Mouse (Mus musculus): ENCODE measurements around the gene Teddm1a. TPM values are rescaled to one million over a fixed set of nuclear protein-coding genes. Genes with fewer than 3 reads are reported as not detected.

The Teddm1a gene
- polyA plus RNA-seq, 1 experiment = not detected

DNA sequence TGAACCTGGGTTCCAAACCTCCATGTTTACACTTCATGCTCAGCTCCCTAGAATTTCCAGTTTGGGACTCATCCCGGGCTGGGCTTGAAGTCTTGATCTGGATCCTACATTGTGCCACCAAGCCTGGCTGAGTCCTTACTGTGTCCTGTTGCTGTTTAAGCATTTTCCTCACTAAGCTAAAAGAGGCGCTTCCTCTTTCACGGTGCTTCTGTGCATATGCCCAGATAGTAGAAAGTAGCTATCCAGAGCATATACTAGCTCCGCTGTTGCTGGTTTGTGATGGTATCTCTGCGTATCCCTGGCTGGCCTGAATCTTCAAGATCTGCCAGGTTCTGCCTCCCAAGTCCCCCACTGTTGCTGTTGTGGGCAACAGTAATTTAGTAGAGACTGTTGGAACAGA lies 18.9 kb downstream of the Teddm1a start:
- Histone ChIP-seq H3K36me3 (ENCODE audit: control insufficient read depth) (peaks cover 62% of the 10 kb centered on the region), H3K4me3 (replicated peaks) (no peak overlapping the region), H3K4me1 (ENCODE audit: control insufficient read depth) (peaks cover 5% of the 10 kb centered on the region), H3K9me3 (ENCODE audit: control insufficient read depth, low read length) (no peaks in the 10 kb centered on the region), H3K27me3 (ENCODE audit: control insufficient read depth) (no peaks in the 10 kb centered on the region)
- TF ChIP-seq TAL1 (IDR thresholded peaks at IDR 0.05; ENCODE audit: low read length) (no peak), GATA1 (IDR thresholded peaks at IDR 0.05; ENCODE audit: low read length) (no peak)

DNA sequence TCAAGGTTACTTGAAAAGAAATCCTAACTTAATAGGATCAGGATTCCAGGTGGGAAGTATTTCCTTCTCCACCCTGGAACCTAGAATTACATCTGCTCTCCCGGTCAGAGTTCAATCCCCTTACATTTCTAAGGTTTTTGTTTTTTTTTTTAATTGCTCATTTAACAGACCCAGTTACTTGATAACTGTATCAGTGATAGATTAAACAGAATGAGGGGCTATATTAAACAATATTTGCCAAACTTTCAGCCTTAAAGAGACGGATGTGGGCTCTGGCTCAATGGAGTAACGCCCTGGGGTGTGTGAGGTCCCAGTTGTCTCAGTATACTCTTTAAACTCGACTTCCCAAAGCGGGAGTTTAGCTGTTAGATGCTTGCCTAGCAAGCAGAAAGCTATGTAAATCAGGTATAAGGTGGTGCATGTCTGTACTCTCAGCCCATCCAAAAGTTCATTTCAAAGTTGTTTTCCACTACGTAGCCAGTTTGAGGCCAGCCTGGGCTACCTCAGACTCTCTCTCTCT lies 19.8 kb downstream of the Teddm1a start:
- Histone ChIP-seq H3K36me3 (ENCODE audit: control insufficient read depth) (peaks cover 53% of the 10 kb centered on the region), H3K27me3 (ENCODE audit: control insufficient read depth) (no peaks in the 10 kb centered on the region), H3K4me3 (replicated peaks) (no peak overlapping the region), H3K9me3 (ENCODE audit: control insufficient read depth, low read length) (no peaks in the 10 kb centered on the region), H3K4me1 (ENCODE audit: control insufficient read depth) (peaks cover 5% of the 10 kb centered on the region)
- TF ChIP-seq TAL1 (IDR thresholded peaks at IDR 0.05; ENCODE audit: low read length) (no peak), GATA1 (IDR thresholded peaks at IDR 0.05; ENCODE audit: low read length) (no peak)

DNA sequence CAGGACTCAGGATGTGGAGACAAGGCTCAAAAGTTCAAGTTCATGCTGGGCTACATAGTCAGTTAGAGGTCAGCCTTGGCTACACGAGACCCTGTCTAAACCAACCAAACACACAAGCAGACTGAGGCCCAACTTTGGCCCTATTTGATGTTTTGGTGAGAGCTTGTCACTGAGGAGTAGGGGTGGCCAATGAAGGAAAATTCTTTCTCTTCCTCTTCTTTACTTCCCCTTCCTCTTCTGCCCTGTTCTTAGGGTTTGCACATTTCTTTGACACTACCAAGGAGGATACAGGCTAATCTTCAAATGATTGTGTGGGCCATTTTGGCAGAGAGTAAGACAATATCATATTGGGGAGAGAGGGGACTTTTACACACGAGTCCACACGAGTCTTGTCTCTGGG lies 22.3 kb downstream of the Teddm1a start:
- Histone ChIP-seq H3K4me1 (ENCODE audit: control insufficient read depth) (peaks cover 5% of the 10 kb centered on the region), H3K9me3 (ENCODE audit: control insufficient read depth, low read length) (no peaks in the 10 kb centered on the region), H3K36me3 (ENCODE audit: control insufficient read depth) (peaks cover 28% of the 10 kb centered on the region), H3K4me3 (replicated peaks) (no peak overlapping the region), H3K27me3 (ENCODE audit: control insufficient read depth) (no peaks in the 10 kb centered on the region)
- TF ChIP-seq GATA1 (IDR thresholded peaks at IDR 0.05; ENCODE audit: low read length) = no peak
- TF ChIP-seq TAL1 (IDR thresholded peaks at IDR 0.05; ENCODE audit: low read length) = no peak

DNA sequence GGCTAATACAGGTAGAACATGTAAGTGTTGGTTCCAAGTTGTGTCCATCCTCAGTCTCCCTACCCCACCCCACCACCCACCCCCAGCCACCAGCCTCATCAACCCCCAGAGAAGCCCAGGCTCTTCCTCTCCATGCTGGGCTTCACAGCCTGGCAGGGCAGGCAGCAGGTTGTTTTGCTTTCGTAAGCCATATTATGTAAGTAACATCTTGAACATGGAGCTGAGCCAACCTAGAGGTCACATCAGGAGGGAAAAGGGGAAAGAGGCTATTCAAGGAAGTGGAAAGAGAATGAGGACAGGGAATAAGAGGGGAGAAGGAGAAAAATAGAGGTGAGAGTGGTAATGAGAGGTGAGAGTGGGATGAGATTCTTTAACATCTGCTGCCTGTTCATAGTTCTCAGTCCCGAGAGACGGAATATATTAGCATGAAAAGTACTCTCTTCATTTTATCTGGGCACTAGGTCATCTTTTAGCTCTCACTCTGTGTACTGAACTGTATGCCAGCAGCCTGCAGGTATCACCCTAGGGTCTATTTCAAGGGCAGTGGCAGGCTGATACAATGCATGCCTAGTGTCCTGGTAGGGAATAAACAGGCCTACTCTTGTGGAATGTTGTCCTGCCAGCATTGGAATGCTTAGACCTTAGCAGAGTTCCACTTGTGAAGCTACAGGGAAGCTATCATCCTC lies 27.1 kb downstream of the Teddm1a start:
- no peak for TF ChIP-seq TAL1 (IDR thresholded peaks at IDR 0.05; ENCODE audit: low read length)
- TF ChIP-seq GATA1 (IDR thresholded peaks at IDR 0.05; ENCODE audit: low read length) = no peak
- Histone ChIP-seq H3K27me3 (ENCODE audit: control insufficient read depth) (no peaks in the 10 kb centered on the region), H3K4me1 (ENCODE audit: control insufficient read depth) (no peaks in the 10 kb centered on the region), H3K9me3 (ENCODE audit: control insufficient read depth, low read length) (no peaks in the 10 kb centered on the region), H3K36me3 (ENCODE audit: control insufficient read depth) (no peaks in the 10 kb centered on the region), H3K4me3 (replicated peaks) (no peak overlapping the region)

DNA sequence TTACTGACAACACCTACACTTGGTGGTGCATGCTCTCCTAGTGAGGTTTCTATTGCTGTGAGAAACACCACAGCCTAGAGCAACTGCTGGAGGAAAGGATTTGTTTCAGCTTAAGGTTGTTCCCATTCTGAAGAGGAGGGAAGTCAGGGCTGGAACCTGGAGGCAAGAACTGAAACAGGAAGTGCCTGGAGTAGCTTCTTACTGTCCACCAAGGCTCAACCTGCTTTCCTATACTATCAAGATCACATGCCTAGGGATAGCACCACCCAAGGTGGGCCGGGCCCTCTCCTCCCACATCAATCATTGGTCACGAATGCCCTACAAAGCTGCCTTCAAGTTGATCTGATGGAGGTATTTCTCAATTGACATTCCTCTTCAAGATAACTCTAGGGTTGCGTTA lies 30.1 kb downstream of the Teddm1a start:
- H3K36me3 ChIP-seq (ENCODE audit: control insufficient read depth) = no peaks in the 10 kb centered on the region
- no peaks in the 10 kb centered on the region for H3K4me1 ChIP-seq (ENCODE audit: control insufficient read depth)
- no peak overlapping the region for H3K4me3 ChIP-seq (replicated peaks)
- no peaks in the 10 kb centered on the region for H3K9me3 ChIP-seq (ENCODE audit: control insufficient read depth, low read length)
- H3K27me3 ChIP-seq (ENCODE audit: control insufficient read depth) = no peaks in the 10 kb centered on the region
- TF ChIP-seq TAL1 (IDR thresholded peaks at IDR 0.05; ENCODE audit: low read length) (no peak), GATA1 (IDR thresholded peaks at IDR 0.05; ENCODE audit: low read length) (no peak)

DNA sequence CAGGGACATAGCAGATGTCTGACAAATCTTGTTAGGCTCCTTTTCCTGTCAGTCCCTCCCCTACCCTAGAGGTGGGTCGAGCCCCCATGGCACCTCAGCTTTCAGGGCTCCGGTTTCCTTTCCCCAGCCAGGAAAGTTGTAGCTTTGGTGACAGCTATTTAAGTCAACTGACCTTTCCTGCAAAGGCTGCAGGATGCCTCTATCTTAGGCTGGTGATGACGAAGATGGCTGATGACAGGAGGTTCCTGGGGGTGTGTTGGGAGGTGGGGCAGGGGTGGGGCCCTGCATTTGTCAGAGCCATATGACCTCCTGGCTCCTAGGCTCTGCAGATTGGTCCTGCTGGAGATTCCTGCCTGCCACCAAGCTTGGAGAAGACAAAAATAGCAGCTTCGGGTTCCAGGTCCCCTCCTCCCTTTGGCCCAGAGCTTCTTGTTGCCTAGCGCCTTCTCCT lies 31.1 kb downstream of the Teddm1a start:
- no peaks in the 10 kb centered on the region for H3K36me3 ChIP-seq (ENCODE audit: control insufficient read depth)

DNA sequence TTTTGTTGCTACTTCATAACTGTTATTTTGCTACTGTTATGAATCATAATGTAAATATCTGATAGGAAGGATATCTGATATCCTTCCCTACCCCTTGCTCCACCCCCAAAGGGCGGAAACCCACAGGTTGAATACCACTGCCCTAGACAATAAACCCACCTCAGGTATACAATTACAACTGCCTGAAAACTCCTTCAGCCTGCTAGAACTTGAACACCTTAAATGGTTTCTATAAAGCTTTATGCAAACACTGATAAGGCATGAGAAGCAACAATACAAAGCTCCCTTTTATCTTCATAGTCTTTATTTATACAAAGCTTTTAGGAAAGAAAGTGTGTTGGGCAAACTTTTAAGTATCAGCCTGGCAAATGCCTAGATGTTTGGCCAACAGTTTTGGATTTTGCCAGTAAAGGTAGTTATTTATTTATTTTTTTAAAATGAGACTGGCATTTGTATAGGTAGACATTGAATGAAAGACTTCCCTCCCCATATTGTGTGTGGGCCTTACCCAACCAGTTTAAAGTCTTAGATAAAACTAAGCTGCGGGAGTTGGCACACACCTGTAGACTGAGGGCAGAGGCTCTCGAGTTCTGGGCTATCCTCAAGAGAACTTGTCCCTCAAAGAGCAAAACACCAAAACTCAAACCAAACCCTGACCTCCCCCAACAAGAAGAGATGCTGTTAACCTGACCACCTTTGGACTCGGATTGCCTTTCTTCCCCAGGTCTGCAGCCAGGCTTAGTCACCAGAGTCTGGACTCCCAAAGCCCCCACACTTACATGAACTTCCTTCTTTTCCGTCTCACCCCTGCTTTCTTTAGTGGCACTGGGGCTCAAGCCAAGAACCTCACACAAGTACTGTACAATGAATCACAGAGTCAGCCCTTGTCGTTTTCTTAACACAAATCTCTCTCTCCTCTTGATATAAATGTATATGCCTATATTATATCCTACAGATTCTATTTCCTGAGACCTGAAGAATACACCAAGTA lies 33.1 kb downstream of the Teddm1a start:
- Histone ChIP-seq H3K36me3 (ENCODE audit: control insufficient read depth) (no peaks in the 10 kb centered on the region), H3K4me1 (ENCODE audit: control insufficient read depth) (no peaks in the 10 kb centered on the region), H3K27me3 (ENCODE audit: control insufficient read depth) (no peaks in the 10 kb centered on the region), H3K9me3 (ENCODE audit: control insufficient read depth, low read length) (no peaks in the 10 kb centered on the region; the same call in none of the 2 replicates), H3K4me3 (replicated peaks) (no peak overlapping the region)
- TF ChIP-seq GATA1 (IDR thresholded peaks at IDR 0.05; ENCODE audit: low read length) (no peak), TAL1 (IDR thresholded peaks at IDR 0.05; ENCODE audit: low read length) (no peak)

More for the DNA sequence above, 31.1 kb downstream of the Teddm1a start:
- H3K9me3 ChIP-seq (ENCODE audit: control insufficient read depth, low read length) = no peaks in the 10 kb centered on the region; the same call in 1 of the 2 replicates
- TF ChIP-seq GATA1 (IDR thresholded peaks at IDR 0.05; ENCODE audit: low read length) (no peak), TAL1 (IDR thresholded peaks at IDR 0.05; ENCODE audit: low read length) (no peak)
- H3K4me1 ChIP-seq (ENCODE audit: control insufficient read depth) = no peaks in the 10 kb centered on the region
- no peak overlapping the region for H3K4me3 ChIP-seq (replicated peaks)
- no peaks in the 10 kb centered on the region for H3K27me3 ChIP-seq (ENCODE audit: control insufficient read depth)

DNA sequence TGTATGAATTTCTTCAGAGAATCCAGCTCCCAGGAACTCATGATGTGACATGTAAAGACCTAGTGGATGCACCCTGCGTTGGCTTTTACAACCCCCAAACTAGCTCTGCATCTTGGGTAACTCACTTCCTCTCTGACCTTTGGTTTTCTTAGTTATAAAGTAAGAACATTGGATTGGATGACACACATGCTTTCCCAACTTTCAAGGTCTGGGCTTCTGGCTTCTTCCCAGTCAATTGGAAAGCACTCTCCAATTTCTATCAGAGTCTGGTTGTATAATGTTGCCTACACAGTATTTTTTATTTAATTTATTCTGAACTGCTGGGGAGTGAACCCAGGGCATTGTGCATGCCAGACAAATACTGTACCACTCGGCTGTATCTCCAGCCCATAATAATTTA lies 38.9 kb downstream of the Teddm1a start:
- no peak for TF ChIP-seq GATA1 (IDR thresholded peaks at IDR 0.05; ENCODE audit: low read length)
- TF ChIP-seq TAL1 (IDR thresholded peaks at IDR 0.05; ENCODE audit: low read length) = no peak
- Histone ChIP-seq H3K9me3 (ENCODE audit: control insufficient read depth, low read length) (no peaks in the 10 kb centered on the region; the same call in none of the 2 replicates), H3K4me3 (replicated peaks) (no peak overlapping the region), H3K27me3 (ENCODE audit: control insufficient read depth) (no peaks in the 10 kb centered on the region), H3K4me1 (ENCODE audit: control insufficient read depth) (no peaks in the 10 kb centered on the region), H3K36me3 (ENCODE audit: control insufficient read depth) (no peaks in the 10 kb centered on the region)

DNA sequence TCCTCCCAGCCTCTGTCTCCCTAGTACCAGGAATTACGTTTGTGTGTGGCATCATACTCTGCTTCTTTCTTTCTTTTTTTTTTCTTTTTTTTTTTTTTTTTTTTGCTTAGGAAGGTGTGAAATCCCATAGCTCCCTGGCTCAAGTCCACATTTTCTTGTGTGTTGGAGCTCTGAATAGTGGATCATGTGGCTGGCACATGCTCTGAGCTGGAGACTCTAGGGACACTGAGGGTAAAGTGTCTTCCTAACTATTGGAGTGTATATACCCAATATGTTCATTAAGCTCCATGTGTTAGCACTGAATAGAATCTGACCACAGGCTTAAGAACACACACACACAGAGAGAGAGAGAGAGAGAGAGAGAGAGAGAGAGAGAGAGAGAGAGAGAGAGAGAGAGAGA lies 42.2 kb downstream of the Teddm1a start:
- Histone ChIP-seq H3K9me3 (ENCODE audit: control insufficient read depth, low read length) (peaks cover 3% of the 10 kb centered on the region; the same call in 1 of the 2 replicates), H3K4me1 (ENCODE audit: control insufficient read depth) (peaks cover 8% of the 10 kb centered on the region), H3K4me3 (replicated peaks) (no peak overlapping the region), H3K36me3 (ENCODE audit: control insufficient read depth) (no peaks in the 10 kb centered on the region), H3K27me3 (ENCODE audit: control insufficient read depth) (no peaks in the 10 kb centered on the region)
- no peak for TF ChIP-seq TAL1 (IDR thresholded peaks at IDR 0.05; ENCODE audit: low read length)
- TF ChIP-seq GATA1 (IDR thresholded peaks at IDR 0.05; ENCODE audit: low read length) = no peak

Data from erythroblast, embryonic 14.5 days (primary cell).